Mouse (Mus musculus) spleen, embryonic (tissue): ENCODE measurements around the gene Il13ra1.

Experiments used
- CTCF ChIA-PET: fragments of 350-600 bp; sonication (Branson Sonifier 250); formaldehyde crosslinking; loops from one replicate; lab custom pipeline; 2022; lab: Charles Lee

Il13ra1 gene

DNA sequence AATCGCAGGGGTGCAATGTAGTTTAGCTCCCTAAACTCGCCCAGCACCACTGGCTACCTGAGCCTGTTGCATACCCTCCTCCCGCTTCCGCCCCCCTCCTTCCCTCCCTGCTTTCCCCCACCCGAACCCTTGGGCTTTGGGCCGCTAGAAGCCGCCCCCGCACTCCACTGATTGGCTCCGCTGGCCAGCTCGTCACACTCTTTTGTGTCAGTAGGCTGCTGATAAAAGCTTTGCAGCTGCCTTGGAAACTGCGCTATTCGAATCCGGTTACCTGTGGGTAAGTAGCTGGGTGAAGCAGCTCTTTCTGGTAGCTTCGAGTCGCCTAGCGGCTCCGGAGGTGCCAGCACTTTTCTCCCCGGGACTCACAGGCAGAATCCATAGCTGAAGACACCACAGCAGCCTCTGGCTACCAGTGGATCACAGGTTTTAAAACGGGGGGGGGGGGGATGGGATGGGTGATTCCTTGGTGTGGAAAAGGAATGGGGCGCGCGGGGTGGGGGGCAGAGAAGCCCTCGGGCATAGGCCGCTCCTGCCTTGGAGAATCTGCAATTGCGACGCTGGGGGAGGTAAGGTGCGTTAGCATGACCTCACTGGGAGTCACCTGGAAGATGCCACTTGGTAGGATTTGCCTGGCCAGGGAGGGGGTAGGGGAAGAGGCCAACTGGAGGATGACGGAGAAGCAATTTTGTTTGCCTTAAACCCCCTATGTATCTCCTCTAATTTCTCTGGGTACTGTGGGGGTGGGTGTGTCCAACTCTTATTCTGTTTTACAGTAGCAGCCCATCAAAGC is 84.0 kb downstream of the Il13ra1 start, which contains the start of gene Zcchc12:
TSS of gene Zcchc12 (plus strand) at position 169 of the 790 bp plus-strand sequence.
- CTCF ChIA-PET, result no interaction called here

- CTCF ChIA-PET, result no interaction called here
These were observed 97.6 kb downstream of the Il13ra1 start for GRCm38 (mm10) chrX:36209554-36209953.

DNA sequence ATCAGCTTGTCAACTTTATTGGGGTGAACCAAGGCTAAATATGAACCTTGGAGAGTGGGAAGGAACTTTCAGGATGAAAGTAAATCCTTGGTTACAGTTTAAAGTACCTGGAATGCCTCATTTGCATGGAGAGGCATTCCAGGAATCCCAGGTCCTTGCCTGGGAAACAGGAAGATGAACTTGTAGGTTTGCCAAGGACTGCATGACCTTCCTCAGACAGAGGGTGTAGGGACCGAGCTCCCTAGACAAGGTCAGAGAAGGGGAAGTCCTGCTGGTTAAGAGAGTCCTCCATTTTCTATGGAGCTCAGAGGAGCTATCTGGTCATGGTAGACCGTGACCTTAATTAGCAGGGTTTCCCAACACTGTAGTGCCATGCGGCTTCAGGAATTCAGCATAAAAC is 99.3 kb downstream of the Il13ra1 start:
- CTCF ChIA-PET, result no interaction called here
